Mouse (Mus musculus): ENCODE data around the gene Cdk5rap3.
A peak's percentile ranks its signal among the peaks of the same experiment; 100 is the strongest.

DNA sequence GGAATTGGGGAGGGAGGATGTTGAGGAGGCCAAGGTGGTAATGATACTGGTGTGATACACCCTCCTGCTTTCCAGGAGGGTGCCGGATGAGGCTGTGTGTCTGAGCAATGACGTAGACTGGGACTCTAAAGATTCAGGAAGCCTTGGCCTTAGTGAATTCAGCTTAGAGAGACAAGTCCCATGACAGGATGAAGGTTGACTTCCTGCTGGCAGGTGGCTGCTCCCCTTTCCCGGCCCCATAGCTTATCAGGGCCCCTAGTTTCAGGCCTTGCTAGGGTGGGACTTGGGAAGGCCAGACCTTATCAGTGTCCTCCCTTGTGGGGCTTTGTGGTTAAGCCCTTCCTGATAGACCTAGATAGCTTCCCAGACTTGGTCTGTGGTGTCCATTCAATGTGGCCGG, 31.6 kb upstream of the Cdk5rap3 start:
- TF ChIP-seq CTCF (IDR thresholded peaks at IDR 0.05; ENCODE audit: low read depth) = no peak
- TF ChIP-seq EP300 (IDR thresholded peaks at IDR 0.05; ENCODE audit: low read depth) = peak; percentile 99
